Mouse (Mus musculus) right cerebral cortex, adult 2 months (tissue): ENCODE results near the gene Pygo2.

Experiments used
- DNase-seq, 2 experiments: peaks; one replicate each; pipeline ENCODE4 v3.0.0; 2021 to 2022; ENCODE audit warnings: low spot score in 2 of 2

The Pygo2 gene

DNA sequence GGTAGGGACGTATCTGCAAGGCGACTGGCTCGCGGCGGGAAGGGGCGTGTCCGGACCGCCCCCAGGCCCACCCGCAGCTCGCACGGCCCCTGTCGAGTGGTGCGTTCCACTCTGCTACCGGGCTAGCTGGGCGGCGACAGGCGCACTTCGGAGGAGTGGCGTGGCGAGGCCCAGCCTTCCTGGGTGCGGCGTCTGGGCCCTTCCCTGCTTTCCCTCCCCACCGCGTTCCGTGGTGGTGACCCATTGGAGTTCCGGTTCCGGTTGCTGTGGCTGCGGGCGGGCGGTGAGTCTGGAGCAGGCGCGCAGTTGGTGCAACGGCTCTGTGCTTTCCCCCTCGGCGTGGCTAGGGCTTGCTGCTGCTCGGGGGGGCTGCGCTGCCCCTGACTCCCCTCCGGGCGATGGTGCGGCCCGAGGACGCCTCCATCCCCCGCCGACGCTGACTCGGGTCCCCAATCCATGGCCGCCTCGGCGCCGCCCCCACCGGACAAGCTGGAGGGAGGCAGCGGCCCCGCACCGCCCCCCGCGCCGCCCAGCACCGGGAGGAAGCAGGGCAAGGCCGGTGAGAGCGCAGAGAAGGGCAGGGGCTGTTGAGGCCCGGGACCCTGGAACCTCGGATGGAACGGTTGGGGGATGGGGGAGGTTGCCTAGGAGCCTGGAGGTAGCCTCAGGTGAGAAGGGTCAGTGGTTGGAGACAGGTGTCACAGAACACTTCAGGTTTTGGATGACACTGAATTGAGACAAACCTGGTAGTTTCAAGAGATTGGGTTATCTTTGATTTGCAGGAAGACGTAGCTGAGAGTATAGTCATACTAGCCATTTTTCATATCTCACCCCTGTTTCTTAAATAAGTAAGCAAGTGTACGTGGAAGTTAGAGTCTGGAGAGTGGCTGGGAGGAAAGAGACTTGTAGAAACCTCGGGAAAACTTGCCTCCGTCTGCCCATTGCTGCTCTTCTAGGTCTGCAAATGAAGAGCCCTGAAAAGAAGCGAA lies at the start of gene Pygo2:
Gene Pygo2, plus strand, starts transcription at position 44 of the 989 bp plus-strand sequence.
- peak; percentile 94 to 96 for DNase-seq

- no peak for DNase-seq
Measured at GRCm38 (mm10) chr3:89380291-89380690, 49.7 kb upstream of the Pygo2 start.

DNA sequence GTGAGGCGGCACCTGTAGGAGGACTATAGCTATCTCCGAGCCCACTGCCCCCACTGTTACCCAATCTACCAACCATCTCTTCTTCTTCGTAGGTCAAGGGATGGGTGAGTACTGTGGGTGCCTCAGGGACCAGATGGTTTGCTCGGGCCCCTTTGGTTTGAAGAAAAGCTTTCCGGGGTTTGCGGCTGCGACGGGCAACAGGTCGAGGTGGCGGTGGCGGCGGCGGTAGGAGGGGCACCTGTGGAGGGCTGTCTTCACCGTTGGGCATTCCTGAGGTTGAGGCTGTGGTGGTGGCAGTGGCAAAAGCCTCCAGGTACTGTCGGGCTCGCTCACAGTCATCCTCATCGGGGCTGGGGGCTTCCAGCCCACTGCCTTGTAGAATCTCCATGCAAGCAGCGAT lies 49.3 kb upstream of the Pygo2 start:
- no peak for DNase-seq

DNA sequence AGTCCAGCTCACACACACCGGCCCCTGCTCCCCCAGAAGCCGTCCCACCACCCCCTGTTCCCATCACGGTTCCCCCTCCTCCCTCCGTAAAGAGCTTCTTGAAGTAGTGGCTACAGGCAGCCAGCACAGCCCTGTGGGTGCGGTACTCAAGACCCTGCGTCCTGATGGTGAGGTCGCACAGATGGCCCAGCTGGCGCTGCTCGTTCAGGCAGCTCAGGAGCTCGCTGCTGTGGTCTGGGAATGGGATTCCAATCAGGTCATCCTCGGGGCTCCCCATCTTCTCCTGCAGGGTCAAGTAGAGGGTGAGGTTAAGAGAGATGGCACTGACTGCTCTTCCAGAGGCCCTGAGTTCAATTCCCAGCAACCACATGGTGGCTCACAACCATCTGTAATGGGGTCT lies 48.8 kb upstream of the Pygo2 start:
- no peak for DNase-seq

DNA sequence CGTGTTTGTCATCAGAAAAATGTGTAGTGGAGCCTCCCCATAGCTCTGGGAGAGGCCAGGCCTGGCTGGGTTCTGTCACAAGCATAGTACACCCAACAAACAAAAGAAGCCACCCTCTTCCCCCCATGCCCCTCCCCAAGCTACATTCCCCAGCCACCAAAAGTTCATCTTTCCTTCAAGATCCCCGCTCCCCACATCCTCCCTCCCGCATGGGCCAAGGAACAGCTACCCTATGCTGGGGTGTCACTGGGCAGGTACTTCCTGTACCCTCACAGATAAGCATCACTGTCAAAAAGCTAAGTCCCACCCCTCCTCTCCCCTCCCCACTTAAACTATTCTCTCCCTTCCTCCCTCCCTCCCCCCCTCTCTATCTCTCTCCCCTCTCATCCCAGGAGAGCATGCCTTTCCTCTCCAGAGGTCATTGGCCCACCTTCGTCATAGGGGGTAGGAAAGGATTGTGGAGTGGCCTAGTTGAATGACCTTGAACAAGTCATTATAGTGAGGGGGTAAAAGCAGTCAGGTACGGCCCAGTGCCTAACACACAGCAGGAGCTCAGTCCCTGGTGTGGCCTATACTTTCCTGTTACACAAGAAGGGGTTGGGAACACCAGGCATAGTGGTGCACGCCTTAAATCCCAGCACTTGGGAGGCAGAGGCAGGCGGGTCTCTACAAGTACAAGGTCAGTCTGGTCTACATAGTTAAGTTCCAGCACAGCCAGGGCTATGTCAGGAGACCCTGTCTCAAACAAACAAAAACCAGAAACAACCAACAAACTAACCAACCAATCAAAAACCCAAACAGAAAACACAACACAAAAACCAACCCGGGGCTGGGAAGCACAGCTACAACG lies 47.8 kb upstream of the Pygo2 start:
- DNase-seq = no peak

- DNase-seq = no peak
Measured at GRCm38 (mm10) chr3:89382950-89383349, 47.1 kb upstream of the Pygo2 start.

DNA sequence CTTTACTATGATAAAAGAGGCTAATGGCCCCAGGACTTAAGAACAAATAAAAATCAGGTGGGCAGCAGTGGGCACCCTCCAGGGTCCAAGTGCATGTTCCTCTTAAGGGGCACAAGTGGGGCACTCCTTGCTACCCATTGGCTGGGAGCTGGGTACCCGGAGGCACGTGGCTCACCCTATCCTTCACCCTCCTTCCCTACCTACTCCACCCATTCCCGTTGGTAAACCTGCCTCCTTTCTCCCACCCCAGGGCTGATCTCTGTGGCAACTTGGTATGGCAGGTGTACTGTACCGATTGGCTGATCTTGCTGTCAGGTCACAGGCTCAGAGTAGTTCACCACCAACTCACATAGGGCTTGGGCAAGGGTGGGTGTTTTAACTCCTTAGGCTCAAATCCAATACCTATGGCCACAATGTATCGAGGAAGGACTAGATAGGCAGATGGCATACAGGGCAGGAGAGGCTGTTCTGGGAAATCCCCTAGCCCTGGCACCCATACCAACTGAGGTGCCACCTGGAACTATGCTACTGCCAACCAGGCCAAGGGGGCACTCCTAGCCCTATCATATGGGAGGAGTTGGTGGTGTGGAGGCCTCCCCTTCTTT lies 46.3 kb upstream of the Pygo2 start:
- DNase-seq = no peak

GRCm38 (mm10) chr3:89384331-89385076 lies 45.5 kb upstream of the Pygo2 start:
- DNase-seq = no peak

GRCm38 (mm10) chr3:89385451-89385850 lies 44.6 kb upstream of the Pygo2 start:
- DNase-seq = no peak

GRCm38 (mm10) chr3:89386438-89387420 lies 43.3 kb upstream of the Pygo2 start:
- DNase-seq = no peak

DNA sequence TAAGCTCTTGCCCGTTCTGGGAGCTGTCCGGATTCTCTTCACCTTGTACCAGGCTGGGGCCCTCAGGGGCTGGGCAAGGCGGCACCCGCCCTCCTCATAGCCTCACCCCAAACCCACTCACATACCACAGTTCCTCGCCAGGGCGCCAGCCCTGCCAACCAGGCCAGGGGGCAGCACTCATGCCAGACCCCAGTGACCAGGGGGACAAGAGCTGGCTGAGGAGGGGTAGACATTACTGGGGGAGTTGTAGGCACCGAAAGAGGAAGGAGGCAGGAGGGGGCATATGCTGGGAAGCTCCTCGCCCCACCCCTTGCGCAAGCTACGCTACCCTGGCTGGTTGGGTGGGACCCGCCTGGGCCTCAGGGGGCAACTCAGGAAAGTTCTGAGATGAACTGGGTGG lies 42.4 kb upstream of the Pygo2 start:
- no peak for DNase-seq

GRCm38 (mm10) chr3:89388134-89388881 lies 41.7 kb upstream of the Pygo2 start:
- peak in 1 of 2 experiments; percentile 33 for DNase-seq

GRCm38 (mm10) chr3:89388901-89389740 lies 40.9 kb upstream of the Pygo2 start:
- DNase-seq = peak in 1 of 2 experiments; percentile 34

- DNase-seq = no peak
Measured at GRCm38 (mm10) chr3:89390111-89390515, 39.9 kb upstream of the Pygo2 start.

GRCm38 (mm10) chr3:89390699-89391662 lies 39.0 kb upstream of the Pygo2 start:
- DNase-seq = no peak

- DNase-seq = peak in 1 of 2 experiments; percentile 34
Measured at GRCm38 (mm10) chr3:89391663-89392511, 38.1 kb upstream of the Pygo2 start.
